Mouse (Mus musculus): ENCODE measurements at regions not wholly inside any gene's neighbourhood (a gene's known extent, or its start where the extent isn't known, plus 50 kb on each side); places are given as distances from the start of the nearest gene placed in this dataset.

GRCm38 (mm10) chr6:147822215-147822614 lies 224.8 kb upstream of the Far2 start:
- no peak for DNase-seq (ENCODE audit: low read depth, low spot score)

- DNase-seq (ENCODE audit: low read depth, low spot score): no peak
Measured at GRCm38 (mm10) chr6:147832521-147832920, 214.5 kb upstream of the Far2 start.

- DNase-seq (ENCODE audit: low read depth, low spot score): no peak
Measured at GRCm38 (mm10) chr6:147833501-147833900, 213.6 kb upstream of the Far2 start.

GRCm38 (mm10) chr6:147838846-147839245 lies 208.2 kb upstream of the Far2 start:
- no peak for DNase-seq (ENCODE audit: low read depth, low spot score)

GRCm38 (mm10) chr6:147849988-147850387 lies 197.1 kb upstream of the Far2 start:
- DNase-seq (ENCODE audit: low read depth, low spot score): no peak

- no peak for DNase-seq (ENCODE audit: low read depth, low spot score)
Measured at GRCm38 (mm10) chr6:147861116-147861515, 185.9 kb upstream of the Far2 start.

- DNase-seq (ENCODE audit: low read depth, low spot score): peak; percentile 11
Measured at GRCm38 (mm10) chr6:147871033-147871432, 176.0 kb upstream of the Far2 start.

- DNase-seq (ENCODE audit: low read depth, low spot score): peak; percentile 24
Measured at GRCm38 (mm10) chr6:147873173-147873572, 173.9 kb upstream of the Far2 start.

- no peak for DNase-seq (ENCODE audit: low read depth, low spot score)
Measured at GRCm38 (mm10) chr6:147878485-147878884, 168.6 kb upstream of the Far2 start.

- no peak for DNase-seq (ENCODE audit: low read depth, low spot score)
Measured at GRCm38 (mm10) chr6:147885902-147886301, 161.2 kb upstream of the Far2 start.

- DNase-seq (ENCODE audit: low read depth, low spot score): no peak
Measured at GRCm38 (mm10) chr6:147919697-147920096, 127.4 kb upstream of the Far2 start.

GRCm38 (mm10) chr6:147921091-147921490 lies 126.0 kb upstream of the Far2 start:
- no peak for DNase-seq (ENCODE audit: low read depth, low spot score)

GRCm38 (mm10) chr6:147922506-147922905 lies 124.6 kb upstream of the Far2 start:
- no peak for DNase-seq (ENCODE audit: low read depth, low spot score)

- DNase-seq (ENCODE audit: low read depth, low spot score): no peak
Measured at GRCm38 (mm10) chr6:147923246-147923645, 123.8 kb upstream of the Far2 start.

- no peak for DNase-seq (ENCODE audit: low read depth, low spot score)
Measured at GRCm38 (mm10) chr6:147928951-147929350, 118.1 kb upstream of the Far2 start.

GRCm38 (mm10) chr6:147944020-147944419 lies 103.0 kb upstream of the Far2 start:
- peak; percentile 58 for DNase-seq (ENCODE audit: low read depth, low spot score)

GRCm38 (mm10) chr6:147944940-147945676 lies 102.0 kb upstream of the Far2 start:
- DNase-seq (ENCODE audit: low read depth, low spot score): no peak

GRCm38 (mm10) chr6:147947997-147948396 lies 99.1 kb upstream of the Far2 start:
- no peak for DNase-seq (ENCODE audit: low read depth, low spot score)

- DNase-seq (ENCODE audit: low read depth, low spot score): peak; percentile 43
Measured at GRCm38 (mm10) chr6:147951642-147952041, 95.4 kb upstream of the Far2 start.

GRCm38 (mm10) chr6:147953058-147953679 lies 93.9 kb upstream of the Far2 start:
- DNase-seq (ENCODE audit: low read depth, low spot score): peak; percentile 25

GRCm38 (mm10) chr6:147953753-147954152 lies 93.3 kb upstream of the Far2 start:
- DNase-seq (ENCODE audit: low read depth, low spot score): no peak

GRCm38 (mm10) chr6:147954253-147954652 lies 92.8 kb upstream of the Far2 start:
- DNase-seq (ENCODE audit: low read depth, low spot score): peak; percentile 25

All from 3T3-L1 (cell line).